Comparison of ENCODE assay signal across 8 mouse cellular contexts in the genomic region with DNA sequence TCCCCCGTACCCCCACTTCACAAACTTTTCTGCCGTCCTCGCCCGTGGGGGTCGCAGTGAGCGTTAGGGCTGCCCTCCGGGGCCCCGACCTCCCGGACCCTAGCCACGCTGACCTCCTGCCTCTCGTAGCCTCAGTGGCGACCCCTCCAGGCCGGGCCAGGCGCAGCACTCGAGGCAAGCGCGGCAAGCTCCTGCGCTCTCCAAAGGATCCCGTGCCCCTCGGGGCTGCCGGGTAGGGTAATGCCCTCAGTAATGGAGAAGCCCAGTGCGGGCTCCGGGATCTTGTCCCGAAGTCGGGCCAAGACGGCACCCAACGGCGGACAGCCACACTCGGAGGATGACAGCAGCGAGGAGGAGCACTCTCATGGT. TPM values are rescaled to one million over a fixed set of nuclear protein-coding genes. Genes with fewer than 3 reads are reported as not detected.
A peak's percentile ranks its signal among the peaks of the same experiment; 100 is the strongest.
DNase-seq lines count a peak whose midpoint lies in the region; ATAC-seq and TF ChIP-seq lines count a peak whose summit lies in the region.

No protein-coding gene starts in this region.

- H3K27me3 ChIP-seq in heart, adult 2 months (ENCODE audit: control insufficient read depth, insufficient read depth, low read length): no peaks in the 10 kb centered on the region
- no peaks in the 10 kb centered on the region for H3K27me3 ChIP-seq in kidney, adult 2 months (replicated peaks; ENCODE audit: control insufficient read depth, insufficient read depth, low read length)
- peaks cover 58% of the 10 kb centered on the region for H3K27me3 ChIP-seq in liver, embryonic 15.5 days
- no peaks in the 10 kb centered on the region for H3K27me3 ChIP-seq in neural tube, embryonic 11.5 days (ENCODE audit: control insufficient read depth, insufficient read depth, low read length)

- H3K4me3 ChIP-seq in heart, adult 2 months: peak overlapping the region; percentile 75
- H3K4me3 ChIP-seq in kidney, adult 2 months (ENCODE audit: insufficient read depth, low read depth, low read length): peak overlapping the region; percentile 70
- peak overlapping the region; percentile 62 for H3K4me3 ChIP-seq in liver, embryonic 15.5 days (replicated peaks)
- peak overlapping the region; percentile 94 for H3K4me3 ChIP-seq in neural tube, embryonic 11.5 days (ENCODE audit: low read depth, low read length)

- intact Hi-C loops in heart, adult 2 months (cut with DNase I): no loop called here

- H3K36me3 ChIP-seq in heart, adult 2 months (ENCODE audit: control insufficient read depth, insufficient read depth, low read length): no peaks in the 10 kb centered on the region
- H3K36me3 ChIP-seq in kidney, adult 2 months (ENCODE audit: control insufficient read depth, insufficient read depth, low read length): no peaks in the 10 kb centered on the region
- 0 out of 2 replicates have a peak, but pooled peaks cover 2% of the 10 kb centered on the region for H3K36me3 ChIP-seq in liver, embryonic 15.5 days (replicated peaks)
- peaks cover 28% of the 10 kb centered on the region for H3K36me3 ChIP-seq in neural tube, embryonic 11.5 days (ENCODE audit: control insufficient read depth, insufficient read depth, low read length)

- TF ChIP-seq CTCF in heart, adult 2 months (IDR thresholded peaks at IDR 0.05): peak; percentile 93
- peak; percentile 53 for TF ChIP-seq CTCF in kidney, adult 2 months (conservative IDR thresholded peaks at IDR 0.05; ENCODE audit: insufficient read depth, insufficient read length, low read depth, low read length)

- no peaks in the 10 kb centered on the region for H3K9me3 ChIP-seq in liver, embryonic 15.5 days (replicated peaks)
- H3K9me3 ChIP-seq in neural tube, embryonic 11.5 days (ENCODE audit: control insufficient read depth, low read length): no peaks in the 10 kb centered on the region

- TF ChIP-seq POLR2A in heart, adult 2 months (IDR thresholded peaks at IDR 0.05; ENCODE audit: insufficient read depth, low read depth, low read length): no peak
- no peak for TF ChIP-seq POLR2A in kidney, adult 2 months (IDR thresholded peaks at IDR 0.05; ENCODE audit: low read depth, low read length)

- H3K27ac ChIP-seq in heart, adult 2 months: peak overlapping the region; percentile 68
- no peak overlapping the region for H3K27ac ChIP-seq in kidney, adult 2 months (ENCODE audit: insufficient read depth, low read depth, low read length)
- no peak overlapping the region for H3K27ac ChIP-seq in liver, embryonic 15.5 days (replicated peaks)
- peak overlapping the region; percentile 100 for H3K27ac ChIP-seq in neural tube, embryonic 11.5 days (ENCODE audit: low read depth, low read length)

- under 1% methylated on average over 30 of the region's 30 CpGs for WGBS in heart, adult 2 months
- WGBS in kidney, adult 2 months: under 1% methylated on average over 30 of the region's 30 CpGs
- under 1% methylated on average over 30 of the region's 30 CpGs for WGBS in liver, embryonic 15.5 days (ENCODE audit: insufficient replicate concordance)
- WGBS in neural tube, embryonic 11.5 days: under 1% methylated on average over 30 of the region's 30 CpGs

- DNase-seq in CD4-positive helper T cell, adult 2 months (ENCODE audit: low read depth, low spot score): peak; percentile 69
- peak; percentile 70 to 79 for DNase-seq in adrenal gland, adult 18-20 months (ENCODE audit: low spot score in 2 of 2)
- peak; percentile 77 for DNase-seq in embryo, embryonic 11.5 days (ENCODE audit: low read depth, low spot score)
- peak; percentile 81 to 86 for DNase-seq in heart, adult 2 months
- peak; percentile 51 for DNase-seq in kidney, adult 2 months
- peak; percentile 91 for DNase-seq in neural tube, embryonic 11.5 days (ENCODE audit: low spot score)
- DNase-seq in thymus, postnatal 0 days (ENCODE audit: low spot score): peak; percentile 80

- H3K4me1 ChIP-seq in heart, adult 2 months (ENCODE audit: control insufficient read depth, insufficient read depth, low read length): peaks cover 10% of the 10 kb centered on the region
- peaks cover 6% of the 10 kb centered on the region; the same call in 1 of the 2 replicates for H3K4me1 ChIP-seq in kidney, adult 2 months (ENCODE audit: control insufficient read depth, insufficient read depth, low read length)
- H3K4me1 ChIP-seq in liver, embryonic 15.5 days (replicated peaks): peaks cover 43% of the 10 kb centered on the region
- peaks cover 43% of the 10 kb centered on the region for H3K4me1 ChIP-seq in neural tube, embryonic 11.5 days (ENCODE audit: control insufficient read depth, insufficient read depth, low read length)

- peak overlapping the region; percentile 86 for H3K9ac ChIP-seq in heart, adult 2 months (ENCODE audit: low read depth, low read length)
- peak overlapping the region; percentile 35; the same call in 1 of the 2 replicates for H3K9ac ChIP-seq in liver, embryonic 15.5 days
- peak overlapping the region; percentile 98 for H3K9ac ChIP-seq in neural tube, embryonic 11.5 days (ENCODE audit: low read length)

- peak; percentile 17; the same call in 1 of the 2 replicates for ATAC-seq in liver, embryonic 15.5 days (ENCODE audit: insufficient read depth)
- peak; percentile 17; the same call in 1 of the 2 replicates for ATAC-seq in neural tube, embryonic 11.5 days (ENCODE audit: insufficient read depth, low FRiP score, low TSS enrichment)

- H3K4me2 ChIP-seq in liver, embryonic 15.5 days: peak overlapping the region; percentile 92
- H3K4me2 ChIP-seq in neural tube, embryonic 11.5 days (ENCODE audit: low read depth): peak overlapping the region; percentile 92

- no peak for TF ChIP-seq EP300 in heart, adult 2 months (IDR thresholded peaks at IDR 0.05; ENCODE audit: insufficient read depth, low read depth, low read length)

- no peaks in the 10 kb centered on the region for H3K79me2 ChIP-seq in heart, adult 2 months (replicated peaks; ENCODE audit: control insufficient read depth, insufficient read depth, low read length)

RNA-seq across cellular contexts. Expression of a gene that starts 1.6 kb away (rescaled TPM):
- total RNA-seq in adrenal gland, adult 18-20 months (2021): 1 to 10 TPM; 1.5 to 2.5 TPM
- 1 to 10 TPM; 5.7 to 7.6 TPM for total RNA-seq in heart, adult 2 months (2021)
- polyA plus RNA-seq in heart, adult 2 months (2012; rRNA removed): 11.6 and 12.7 TPM in 2 replicates
- polyA plus RNA-seq in kidney, adult 2 months (2012; rRNA removed): 1.5 and 1.8 TPM in 2 replicates
- 1.1 and 1.3 TPM in 2 replicates for polyA plus RNA-seq in liver, embryonic 15.5 days (2015; fragmentation: Nextera tagmentation; extraction: Ambion mirVana)
- 34.9 and 36.8 TPM in 2 replicates for polyA plus RNA-seq in neural tube, embryonic 11.5 days (2014; fragmentation: Nextera tagmentation; extraction: Ambion mirVana)
- polyA plus RNA-seq in thymus, postnatal 0 days (2015; fragmentation: Nextera tagmentation; extraction: Ambion mirVana): 7.3 and 8.1 TPM in 2 replicates

RNA-seq across cellular contexts. Expression of a gene that starts 27.7 kb away (rescaled TPM):
- 10 to 100 TPM; 18.6 to 20.7 TPM for total RNA-seq in adrenal gland, adult 18-20 months (2021)
- 10 to 100 TPM; 14.9 to 16.4 TPM for total RNA-seq in heart, adult 2 months (2021)
- polyA plus RNA-seq in heart, adult 2 months (2012; rRNA removed): 23.8 and 31.8 TPM in 2 replicates
- 23.7 and 26.2 TPM in 2 replicates for polyA plus RNA-seq in kidney, adult 2 months (2012; rRNA removed)
- 25.0 and 25.4 TPM in 2 replicates for polyA plus RNA-seq in liver, embryonic 15.5 days (2015; fragmentation: Nextera tagmentation; extraction: Ambion mirVana)
- polyA plus RNA-seq in neural tube, embryonic 11.5 days (2014; fragmentation: Nextera tagmentation; extraction: Ambion mirVana): 83.5 and 90.4 TPM in 2 replicates
- 63.9 TPM in 2 replicates for polyA plus RNA-seq in thymus, postnatal 0 days (2015; fragmentation: Nextera tagmentation; extraction: Ambion mirVana)

RNA-seq across cellular contexts. Expression of a gene that starts 51.3 kb away (rescaled TPM):
- total RNA-seq in adrenal gland, adult 18-20 months (2021): 1,000 to 10,000 TPM; 1,005 to 1,597 TPM
- 100 to 1,000 TPM; 384 to 424 TPM for total RNA-seq in heart, adult 2 months (2021)
- polyA plus RNA-seq in heart, adult 2 months (2012; rRNA removed): 589 and 775 TPM in 2 replicates
- polyA plus RNA-seq in kidney, adult 2 months (2012; rRNA removed): 3,607 and 3,750 TPM in 2 replicates
- polyA plus RNA-seq in liver, embryonic 15.5 days (2015; fragmentation: Nextera tagmentation; extraction: Ambion mirVana): 485 and 535 TPM in 2 replicates
- polyA plus RNA-seq in neural tube, embryonic 11.5 days (2014; fragmentation: Nextera tagmentation; extraction: Ambion mirVana): 706 and 761 TPM in 2 replicates
- polyA plus RNA-seq in thymus, postnatal 0 days (2015; fragmentation: Nextera tagmentation; extraction: Ambion mirVana): 1,177 and 1,274 TPM in 2 replicates

Comparison
In these comparisons a context has a peak if more than half of its experiments do, and no peak if none do; other contexts are left out.
1. H3K27ac ChIP-seq: peak in heart, adult 2 months (single experiment) and neural tube, embryonic 11.5 days (single experiment); none in kidney, adult 2 months (single experiment) and liver, embryonic 15.5 days (single experiment).
2. H3K9ac ChIP-seq: peak in every context shown above with its lines; median percentile 98 in neural tube, embryonic 11.5 days; 86 in heart, adult 2 months; 35 in liver, embryonic 15.5 days.
3. Peak in every context shown above with its lines, with median percentiles within 50 percentile points of each other: DNase-seq and H3K4me3 ChIP-seq.